8 mouse cellular contexts compared by ENCODE assay signal in genomic region chr4:126057207-126058133, GRCm38 (mm10). TPM values are rescaled to one million over a fixed set of nuclear protein-coding genes. Genes with fewer than 3 reads are reported as not detected.
A peak's percentile ranks its signal among the peaks of the same experiment; 100 is the strongest.
DNase-seq lines count a peak whose midpoint lies in the region; ATAC-seq and TF ChIP-seq lines count a peak whose summit lies in the region.

No protein-coding gene starts in this region.

- peak overlapping the region; percentile 52 for H3K9ac ChIP-seq in heart, postnatal 0 days (replicated peaks; ENCODE audit: low read depth, low read length)
- H3K9ac ChIP-seq in hindbrain, embryonic 14.5 days = peak overlapping the region; percentile 61
- peak overlapping the region; percentile 69 for H3K9ac ChIP-seq in midbrain, embryonic 12.5 days (replicated peaks)

- TF ChIP-seq CTCF in heart, postnatal 0 days (IDR thresholded peaks at IDR 0.05; ENCODE audit: low read depth) = no peak
- no peak for TF ChIP-seq CTCF in bone marrow macrophage, adult 2 months (IDR thresholded peaks at IDR 0.05; ENCODE audit: low read depth, low read length)

- H3K36me3 ChIP-seq in heart, postnatal 0 days (replicated peaks; ENCODE audit: control insufficient read depth, insufficient read depth, low read length) = peaks cover 32% of the 10 kb centered on the region
- H3K36me3 ChIP-seq in hindbrain, embryonic 14.5 days (replicated peaks; ENCODE audit: control insufficient read depth, insufficient read depth) = peaks cover 41% of the 10 kb centered on the region
- H3K36me3 ChIP-seq in midbrain, embryonic 12.5 days = peaks cover 38% of the 10 kb centered on the region

- TF ChIP-seq EP300 in heart, postnatal 0 days (IDR thresholded peaks at IDR 0.05; ENCODE audit: low read depth) = no peak

- no peak for ATAC-seq in heart, postnatal 0 days (ENCODE audit: insufficient read depth, low read depth)
- ATAC-seq in hindbrain, embryonic 14.5 days (ENCODE audit: low FRiP score) = no peak
- ATAC-seq in midbrain, embryonic 12.5 days (ENCODE audit: low FRiP score, low read depth) = no peak
- no peak for ATAC-seq in frontal cortex, adult (ENCODE audit: low TSS enrichment)

- no peak overlapping the region for H3K27ac ChIP-seq in heart, postnatal 0 days (ENCODE audit: low read depth)
- H3K27ac ChIP-seq in bone marrow macrophage, adult 2 months (ENCODE audit: insufficient read depth, low read depth, low read length) = peak overlapping the region; percentile 21; the same call in 1 of the 2 replicates
- no peak overlapping the region for H3K27ac ChIP-seq in hindbrain, embryonic 14.5 days
- peak overlapping the region; percentile 68 for H3K27ac ChIP-seq in midbrain, embryonic 12.5 days (replicated peaks)

- H3K4me1 ChIP-seq in heart, postnatal 0 days (ENCODE audit: control insufficient read depth, insufficient read depth) = peaks cover 4% of the 10 kb centered on the region; the same call in 1 of the 2 replicates
- peaks cover 10% of the 10 kb centered on the region for H3K4me1 ChIP-seq in bone marrow macrophage, adult 2 months (ENCODE audit: control insufficient read depth, insufficient read depth, low read length)
- peaks cover 11% of the 10 kb centered on the region for H3K4me1 ChIP-seq in hindbrain, embryonic 14.5 days (replicated peaks; ENCODE audit: control insufficient read depth, insufficient read depth, low read length)
- peaks cover 18% of the 10 kb centered on the region for H3K4me1 ChIP-seq in midbrain, embryonic 12.5 days

- peak overlapping the region; percentile 83 for H3K4me2 ChIP-seq in heart, postnatal 0 days (ENCODE audit: low read depth, low read length)
- H3K4me2 ChIP-seq in hindbrain, embryonic 14.5 days (replicated peaks) = peak overlapping the region; percentile 83
- peak overlapping the region; percentile 79 for H3K4me2 ChIP-seq in midbrain, embryonic 12.5 days (replicated peaks)

- no peak for DNase-seq in heart, postnatal 0 days (ENCODE audit: low spot score)
- no peak for DNase-seq in heart, postnatal 4 days
- peak; percentile 26 for DNase-seq in hindbrain, embryonic 14.5 days (ENCODE audit: low spot score)
- no peak for DNase-seq in spleen, postnatal 4 days (ENCODE audit: low spot score in 2 of 2)
- no peak for DNase-seq in cerebellum, adult 9-11 months

- no peaks in the 10 kb centered on the region for H3K9me3 ChIP-seq in heart, postnatal 0 days (replicated peaks; ENCODE audit: control insufficient read depth, low read length)
- H3K9me3 ChIP-seq in hindbrain, embryonic 14.5 days (ENCODE audit: control insufficient read depth, low read length) = no peaks in the 10 kb centered on the region
- H3K9me3 ChIP-seq in midbrain, embryonic 12.5 days = no peaks in the 10 kb centered on the region

- 11% methylated on average over 19 of the region's 19 CpGs for WGBS in heart, postnatal 0 days
- 18% methylated on average over 19 of the region's 19 CpGs for WGBS in hindbrain, embryonic 14.5 days
- 16% methylated on average over 19 of the region's 19 CpGs for WGBS in midbrain, embryonic 12.5 days

- no peaks in the 10 kb centered on the region for H3K27me3 ChIP-seq in heart, postnatal 0 days (ENCODE audit: control insufficient read depth, insufficient read depth, low read length)
- no peaks in the 10 kb centered on the region for H3K27me3 ChIP-seq in hindbrain, embryonic 14.5 days (ENCODE audit: control insufficient read depth, insufficient read depth, low read length)
- no peaks in the 10 kb centered on the region for H3K27me3 ChIP-seq in midbrain, embryonic 12.5 days

- H3K4me3 ChIP-seq in heart, postnatal 0 days (ENCODE audit: low read depth, low read length) = peak overlapping the region; percentile 63
- peak overlapping the region; percentile 94 for H3K4me3 ChIP-seq in bone marrow macrophage, adult 2 months (ENCODE audit: insufficient read depth, low read length)
- peak overlapping the region; percentile 73 for H3K4me3 ChIP-seq in hindbrain, embryonic 14.5 days (replicated peaks; ENCODE audit: low read length)
- H3K4me3 ChIP-seq in midbrain, embryonic 12.5 days = peak overlapping the region; percentile 56

- no peak for TF ChIP-seq POLR2A in bone marrow macrophage, adult 2 months (IDR thresholded peaks at IDR 0.05; ENCODE audit: borderline replicate concordance, low read depth, low read length)

RNA-seq across cellular contexts. Expression of gene Oscp1, which starts 0.9 kb away (rescaled TPM):
- total RNA-seq in heart, postnatal 0 days (2014; rRNA removed; ENCODE audit: low replicate concordance) = 1.4 and 5.9 TPM in 2 replicates
- 3.8 and 4.2 TPM in 2 replicates for polyA plus RNA-seq in heart, postnatal 0 days (2015; fragmentation: Nextera tagmentation; extraction: Ambion mirVana)
- 1 to 10 TPM; 4.9 to 5.9 TPM for total RNA-seq in heart, postnatal 4 days (2021)
- polyA plus RNA-seq in bone marrow macrophage, adult 2 months (2012; ENCODE audit: insufficient read depth, insufficient read length, missing spikeins) = 3.7 and 6.2 TPM in 2 replicates
- polyA plus RNA-seq in hindbrain, embryonic 14.5 days (2014; fragmentation: Nextera tagmentation; extraction: Ambion mirVana) = 39.5 and 40.7 TPM in 2 replicates
- 31.6 and 31.8 TPM in 2 replicates for polyA plus RNA-seq in midbrain, embryonic 12.5 days (2016; fragmentation: Nextera tagmentation; extraction: Ambion mirVana)

RNA-seq across cellular contexts. Expression of gene Mrps15, which starts 10.7 kb away (rescaled TPM):
- total RNA-seq in heart, postnatal 0 days (2014; rRNA removed; ENCODE audit: low replicate concordance) = 52.4 and 84.0 TPM in 2 replicates
- 139 and 142 TPM in 2 replicates for polyA plus RNA-seq in heart, postnatal 0 days (2015; fragmentation: Nextera tagmentation; extraction: Ambion mirVana)
- 10 to 100 TPM; 62.9 to 65.3 TPM for total RNA-seq in heart, postnatal 4 days (2021)
- 93.3 and 98.8 TPM in 2 replicates for polyA plus RNA-seq in bone marrow macrophage, adult 2 months (2012; ENCODE audit: insufficient read depth, insufficient read length, missing spikeins)
- 121 and 124 TPM in 2 replicates for polyA plus RNA-seq in hindbrain, embryonic 14.5 days (2014; fragmentation: Nextera tagmentation; extraction: Ambion mirVana)
- polyA plus RNA-seq in midbrain, embryonic 12.5 days (2016; fragmentation: Nextera tagmentation; extraction: Ambion mirVana) = 129 and 136 TPM in 2 replicates

RNA-seq across cellular contexts. Expression of gene Csf3r, which starts 33.1 kb away (rescaled TPM):
- total RNA-seq in heart, postnatal 0 days (2014; rRNA removed; ENCODE audit: low replicate concordance) = 2.6 and 3.9 TPM in 2 replicates
- polyA plus RNA-seq in heart, postnatal 0 days (2015; fragmentation: Nextera tagmentation; extraction: Ambion mirVana) = 0.48 and 0.77 TPM in 2 replicates
- total RNA-seq in heart, postnatal 4 days (2021) = 1 to 10 TPM in 1 of 2 experiments, under 1 TPM in 1; 0.52 to 1.4 TPM
- polyA plus RNA-seq in bone marrow macrophage, adult 2 months (2012; ENCODE audit: insufficient read depth, insufficient read length, missing spikeins) = 99.3 and 112 TPM in 2 replicates
- 0.69 and 0.76 TPM in 2 replicates for polyA plus RNA-seq in hindbrain, embryonic 14.5 days (2014; fragmentation: Nextera tagmentation; extraction: Ambion mirVana)
- 0.21 and 0.50 TPM in 2 replicates for polyA plus RNA-seq in midbrain, embryonic 12.5 days (2016; fragmentation: Nextera tagmentation; extraction: Ambion mirVana)

RNA-seq across cellular contexts. Expression of gene Lsm10, which starts 39.0 kb away (rescaled TPM):
- 30.9 and 186 TPM in 2 replicates for total RNA-seq in heart, postnatal 0 days (2014; rRNA removed; ENCODE audit: low replicate concordance)
- polyA plus RNA-seq in heart, postnatal 0 days (2015; fragmentation: Nextera tagmentation; extraction: Ambion mirVana) = 41.7 and 43.1 TPM in 2 replicates
- 10 to 100 TPM; 17.3 to 18.4 TPM for total RNA-seq in heart, postnatal 4 days (2021)
- polyA plus RNA-seq in bone marrow macrophage, adult 2 months (2012; ENCODE audit: insufficient read depth, insufficient read length, missing spikeins) = 37.9 and 38.6 TPM in 2 replicates
- polyA plus RNA-seq in hindbrain, embryonic 14.5 days (2014; fragmentation: Nextera tagmentation; extraction: Ambion mirVana) = 49.1 and 51.2 TPM in 2 replicates
- polyA plus RNA-seq in midbrain, embryonic 12.5 days (2016; fragmentation: Nextera tagmentation; extraction: Ambion mirVana) = 42.1 and 42.9 TPM in 2 replicates

RNA-seq across cellular contexts. Expression of gene Stk40, which starts 46.3 kb away (rescaled TPM):
- total RNA-seq in heart, postnatal 0 days (2014; rRNA removed; ENCODE audit: low replicate concordance) = 19.9 and 22.8 TPM in 2 replicates
- polyA plus RNA-seq in heart, postnatal 0 days (2015; fragmentation: Nextera tagmentation; extraction: Ambion mirVana) = 14.2 and 17.3 TPM in 2 replicates
- total RNA-seq in heart, postnatal 4 days (2021) = 10 to 100 TPM; 32.5 to 33.2 TPM
- 25.5 and 26.5 TPM in 2 replicates for polyA plus RNA-seq in bone marrow macrophage, adult 2 months (2012; ENCODE audit: insufficient read depth, insufficient read length, missing spikeins)
- 24.2 and 25.2 TPM in 2 replicates for polyA plus RNA-seq in hindbrain, embryonic 14.5 days (2014; fragmentation: Nextera tagmentation; extraction: Ambion mirVana)
- 48.8 and 49.0 TPM in 2 replicates for polyA plus RNA-seq in midbrain, embryonic 12.5 days (2016; fragmentation: Nextera tagmentation; extraction: Ambion mirVana)

Comparison
In these comparisons a context has a peak if more than half of its experiments do, and no peak if none do; other contexts are left out.
1. H3K27ac ChIP-seq: peak in bone marrow macrophage, adult 2 months (single experiment) and midbrain, embryonic 12.5 days (single experiment); none in heart, postnatal 0 days (single experiment) and hindbrain, embryonic 14.5 days (single experiment).
2. RNA of gene Csf3r, which starts 33.1 kb away (polyA plus RNA-seq): 99.3 to 112 TPM in bone marrow macrophage, adult 2 months; 0.69 to 0.76 TPM in hindbrain, embryonic 14.5 days, 0.21 to 0.50 TPM in midbrain, embryonic 12.5 days and 0.48 to 0.77 TPM in heart, postnatal 0 days; every median in the first group is over 10 times any median in the second.
3. Peak in every context shown above with its lines, with median percentiles within 50 percentile points of each other: H3K4me2 ChIP-seq, H3K4me3 ChIP-seq and H3K9ac ChIP-seq.